In genomic region chr12:75966441-75967195, GRCm38 (mm10) we compare ENCODE assay signal across 13 mouse cellular contexts.
"Had no signal": no experiment of that assay in that cellular context is flagged by ENCODE, and none has a peak within 500 bp of the region (broad histone marks: within the 10 kb centered on the region; RNA-seq: fewer than 3 reads in every experiment).

No protein-coding gene starts in this region.

- H3K27ac ChIP-seq: liver, embryonic 12.5 days; liver, embryonic 14.5 days; lung, embryonic 15.5 days; midbrain, embryonic 10.5 days; midbrain, embryonic 12.5 days; neural tube, embryonic 12.5 days; stomach, embryonic 15.5 days; stomach, postnatal 0 days had no signal

- H3K9me3 ChIP-seq: liver, embryonic 12.5 days; lung, embryonic 15.5 days; midbrain, embryonic 10.5 days; midbrain, embryonic 12.5 days; neural tube, embryonic 12.5 days; stomach, embryonic 15.5 days had no signal

- H3K4me3 ChIP-seq: liver, embryonic 12.5 days; lung, embryonic 15.5 days; midbrain, embryonic 10.5 days; midbrain, embryonic 12.5 days; neural tube, embryonic 12.5 days; stomach, embryonic 15.5 days had no signal

- H3K4me2 ChIP-seq: liver, embryonic 12.5 days; lung, embryonic 15.5 days; midbrain, embryonic 12.5 days; neural tube, embryonic 12.5 days; stomach, embryonic 15.5 days had no signal

- H3K9ac ChIP-seq: liver, embryonic 12.5 days; liver, embryonic 14.5 days; lung, embryonic 15.5 days; midbrain, embryonic 12.5 days; neural tube, embryonic 12.5 days; stomach, embryonic 15.5 days had no signal

- H3K27me3 ChIP-seq: liver, embryonic 12.5 days; lung, embryonic 15.5 days; midbrain, embryonic 12.5 days; neural tube, embryonic 12.5 days; stomach, embryonic 15.5 days had no signal

- H3K4me1 ChIP-seq: liver, embryonic 12.5 days; lung, embryonic 15.5 days; midbrain, embryonic 10.5 days; midbrain, embryonic 12.5 days; neural tube, embryonic 12.5 days; stomach, embryonic 15.5 days had no signal

- ATAC-seq: liver, embryonic 12.5 days had no signal

- DNase-seq: midbrain, embryonic 14.5 days; right cerebral cortex, postnatal 14 days; thymus, adult 2 months; thymus, postnatal 25 days; thymus, postnatal 4 days had no signal
